Mouse (Mus musculus) testis, adult 2 months (tissue): Measurements from ENCODE around the gene Csf3.

Experiments used
- CTCF ChIP-seq: fragments of 200-500 bp; IDR thresholded peaks from 2 replicates; pipeline ENCODE4 v1.5.1; 2012; ENCODE audit warnings: low read depth, mild to moderate bottlenecking, inconsistent platforms, low read length, moderate library complexity; ENCODE audit not compliant: control insufficient read depth, insufficient read depth, insufficient replicate concordance
- POLR2A ChIP-seq: fragments of 200-500 bp; IDR thresholded peaks from 2 replicates; pipeline ENCODE4 v1.6.1; 2012; ENCODE audit warnings: low read depth, mild to moderate bottlenecking, inconsistent platforms, low read length, moderate library complexity; ENCODE audit not compliant: control insufficient read depth

GRCm38 (mm10) chr11:98668984-98669383 lies 32.1 kb upstream of the Csf3 start:
- TF ChIP-seq CTCF, result no peak
- no peak for TF ChIP-seq POLR2A
